Comparison of ENCODE assay signal across 33 mouse cellular contexts in genomic region chr17:86991306-86991705, GRCm38 (mm10). TPM values are rescaled to one million over a fixed set of nuclear protein-coding genes. Genes with fewer than 3 reads are reported as not detected.
DNase-seq lines count a peak whose midpoint lies in the region; ATAC-seq and TF ChIP-seq lines count a peak whose summit lies in the region.
"Had no signal": no experiment of that assay in that cellular context is flagged by ENCODE, and none has a peak within 500 bp of the region (broad histone marks: within the 10 kb centered on the region; RNA-seq: fewer than 3 reads in every experiment).

No protein-coding gene starts in this region.

- DNase-seq in heart, postnatal 4 days: peak; percentile 2
- peak; percentile 37 to 41 for DNase-seq in lung, adult 18-20 months
- no peak for DNase-seq in lung, postnatal 14 days
- DNase-seq in lung, postnatal 0 days (ENCODE audit: low spot score): peak; percentile 69
- peak; percentile 36 for DNase-seq in lung, postnatal 25 days (ENCODE audit: low spot score)
- no peak for DNase-seq in cerebellum, adult 11 months
- DNase-seq in cerebellum, adult 18-20 months: no peak
- DNase-seq: adrenal gland, adult 2 months; adrenal gland, postnatal 14 days; cerebellum, adult 11-12 months; cerebellum, adult 9-10 months; cerebellum, postnatal 25 days; forebrain, postnatal 0 days; gastrocnemius, postnatal 25 days; heart, postnatal 14 days had no signal

- no peaks in the 10 kb centered on the region for H3K9me3 ChIP-seq in heart, embryonic 11.5 days (replicated peaks; ENCODE audit: control insufficient read depth, low read length)
- no peaks in the 10 kb centered on the region for H3K9me3 ChIP-seq in lung, postnatal 0 days (ENCODE audit: low read length)
- H3K9me3 ChIP-seq: embryonic facial prominence, embryonic 12.5 days; embryonic facial prominence, embryonic 15.5 days; heart, embryonic 12.5 days; hindbrain, embryonic 12.5 days; hindbrain, embryonic 15.5 days had no signal

- H3K27ac ChIP-seq in heart, embryonic 11.5 days (ENCODE audit: low read depth, low read length): no peak overlapping the region
- H3K27ac ChIP-seq in lung, postnatal 0 days (ENCODE audit: low read length): peak overlapping the region; percentile 35; the same call in 1 of the 2 replicates
- H3K27ac ChIP-seq: embryonic facial prominence, embryonic 12.5 days; embryonic facial prominence, embryonic 15.5 days; heart, adult 2 months; hindbrain, embryonic 12.5 days; hindbrain, embryonic 15.5 days had no signal

- TF ChIP-seq EP300 in lung, postnatal 0 days (IDR thresholded peaks at IDR 0.05): no peak

- no peak overlapping the region for H3K4me2 ChIP-seq in heart, embryonic 11.5 days
- H3K4me2 ChIP-seq in lung, postnatal 0 days (replicated peaks; ENCODE audit: low read depth, low read length): no peak overlapping the region
- H3K4me2 ChIP-seq: embryonic facial prominence, embryonic 12.5 days; embryonic facial prominence, embryonic 15.5 days; heart, embryonic 12.5 days; hindbrain, embryonic 12.5 days; hindbrain, embryonic 15.5 days had no signal

- H3K9ac ChIP-seq in heart, embryonic 11.5 days (ENCODE audit: low read depth, low read length): no peak overlapping the region
- H3K9ac ChIP-seq in lung, postnatal 0 days (replicated peaks; ENCODE audit: low read depth): no peak overlapping the region
- H3K9ac ChIP-seq: embryonic facial prominence, embryonic 12.5 days; embryonic facial prominence, embryonic 15.5 days; forebrain, postnatal 0 days; heart, embryonic 12.5 days; hindbrain, embryonic 12.5 days; hindbrain, embryonic 15.5 days had no signal

- no peaks in the 10 kb centered on the region for H3K27me3 ChIP-seq in heart, embryonic 11.5 days (ENCODE audit: control insufficient read depth, insufficient read depth, low read length)
- no peaks in the 10 kb centered on the region for H3K27me3 ChIP-seq in lung, postnatal 0 days (replicated peaks; ENCODE audit: insufficient read depth, low read length)
- H3K27me3 ChIP-seq: embryonic facial prominence, embryonic 12.5 days; embryonic facial prominence, embryonic 15.5 days; heart, embryonic 12.5 days; hindbrain, embryonic 12.5 days; hindbrain, embryonic 15.5 days had no signal

- no peaks in the 10 kb centered on the region for H3K36me3 ChIP-seq in heart, embryonic 11.5 days (ENCODE audit: control insufficient read depth, insufficient read depth, low read length)
- H3K36me3 ChIP-seq in lung, postnatal 0 days (ENCODE audit: insufficient read depth, low read length): no peaks in the 10 kb centered on the region
- H3K36me3 ChIP-seq: embryonic facial prominence, embryonic 12.5 days; hindbrain, embryonic 12.5 days; hindbrain, embryonic 15.5 days had no signal

- TF ChIP-seq CTCF in lung, postnatal 0 days (IDR thresholded peaks at IDR 0.05): no peak

- 91% methylated on average over 8 of the region's 8 CpGs for WGBS in heart, embryonic 11.5 days (ENCODE audit: insufficient replicate concordance)
- WGBS in lung, postnatal 0 days: 58% methylated on average over 8 of the region's 8 CpGs

- no peak overlapping the region for H3K4me3 ChIP-seq in heart, embryonic 11.5 days (ENCODE audit: low read depth, low read length)
- H3K4me3 ChIP-seq in lung, postnatal 0 days (ENCODE audit: low read depth, low read length): no peak overlapping the region
- H3K4me3 ChIP-seq: embryonic facial prominence, embryonic 12.5 days; embryonic facial prominence, embryonic 15.5 days; heart, adult 2 months; heart, embryonic 12.5 days; hindbrain, embryonic 12.5 days; hindbrain, embryonic 15.5 days had no signal

- peaks cover 6% of the 10 kb centered on the region for H3K4me1 ChIP-seq in heart, embryonic 11.5 days (ENCODE audit: control insufficient read depth, insufficient read depth, low read length)
- no peaks in the 10 kb centered on the region for H3K4me1 ChIP-seq in lung, postnatal 0 days (ENCODE audit: insufficient read depth, low read depth, low read length)

- ATAC-seq in heart, embryonic 11.5 days (replicated peaks; ENCODE audit: insufficient number of reproducible peaks, low FRiP score, low TSS enrichment): no peak
- peak; percentile 94 for ATAC-seq in lung, postnatal 0 days
- ATAC-seq: CD4-positive, CD25-positive, alpha-beta regulatory T cell, adult 4 months; forebrain, embryonic 14.5 days; forebrain, postnatal 0 days had no signal

RNA-seq across cellular contexts. Expression of gene Rhoq, which starts 28.4 kb away (rescaled TPM):
- total RNA-seq in heart, postnatal 4 days (2021): 100 to 1,000 TPM; 117 to 133 TPM
- 21.9 and 24.7 TPM in 2 replicates for polyA plus RNA-seq in heart, embryonic 11.5 days (2014; fragmentation: Nextera tagmentation; extraction: Ambion mirVana)
- polyA plus RNA-seq in lung, postnatal 0 days (2015; fragmentation: Nextera tagmentation; extraction: Ambion mirVana): 10.7 and 11.5 TPM in 2 replicates

RNA-seq across cellular contexts. Expression of gene Pigf, which starts 33.9 kb away (rescaled TPM):
- total RNA-seq in heart, postnatal 4 days (2021): 1 to 10 TPM; 5.5 to 6.8 TPM
- 17.9 and 20.0 TPM in 2 replicates for polyA plus RNA-seq in heart, embryonic 11.5 days (2014; fragmentation: Nextera tagmentation; extraction: Ambion mirVana)
- polyA plus RNA-seq in lung, postnatal 0 days (2015; fragmentation: Nextera tagmentation; extraction: Ambion mirVana): 17.5 and 18.3 TPM in 2 replicates

RNA-seq across cellular contexts. Expression of gene Cript, which starts 34.0 kb away (rescaled TPM):
- 10 to 100 TPM; 46.6 to 48.8 TPM for total RNA-seq in heart, postnatal 4 days (2021)
- 118 and 125 TPM in 2 replicates for polyA plus RNA-seq in heart, embryonic 11.5 days (2014; fragmentation: Nextera tagmentation; extraction: Ambion mirVana)
- 156 and 164 TPM in 2 replicates for polyA plus RNA-seq in lung, postnatal 0 days (2015; fragmentation: Nextera tagmentation; extraction: Ambion mirVana)

RNA-seq across cellular contexts. Expression of gene Atp6v1e2, which starts 43.6 kb away (rescaled TPM):
- not detected for total RNA-seq in heart, postnatal 4 days (2021)
- polyA plus RNA-seq in heart, embryonic 11.5 days (2014; fragmentation: Nextera tagmentation; extraction: Ambion mirVana): not detected in 2 replicates
- not detected in 2 replicates for polyA plus RNA-seq in lung, postnatal 0 days (2015; fragmentation: Nextera tagmentation; extraction: Ambion mirVana)
- total RNA-seq: adrenal gland, adult 2 months; adrenal gland, postnatal 14 days; adrenal gland, postnatal 4 days; common myeloid progenitor, adult 5-6 weeks; forebrain, postnatal 0 days; gastrocnemius, adult 8-10 months; gastrocnemius, postnatal 25 days; granulocyte monocyte progenitor cell, adult 5-6 weeks; heart, adult 2 months; heart, postnatal 14 days; hematopoietic stem cell, adult 5-6 weeks; MEL had no signal
- polyA plus RNA-seq: adrenal gland, adult 2 months; C2C12; CD4-positive, CD25-positive, alpha-beta regulatory T cell, adult 4 months; embryonic facial prominence, embryonic 12.5 days; embryonic facial prominence, embryonic 15.5 days; forebrain, embryonic 11.5 days; forebrain, embryonic 14.5 days; heart, adult 2 months; heart, embryonic 12.5 days; heart, embryonic 16.5 days; hindbrain, embryonic 12.5 days had no signal

Comparison
In these comparisons a context has a peak if more than half of its experiments do, and no peak if none do; other contexts are left out.
1. DNase-seq: peak in heart, postnatal 4 days (single experiment), lung, adult 18-20 months (2 of 2), lung, postnatal 0 days (single experiment) and lung, postnatal 25 days (single experiment); none in lung, postnatal 14 days (single experiment), cerebellum, adult 11 months (single experiment) and cerebellum, adult 18-20 months (0 of 2).